Mouse (Mus musculus): ENCODE measurements around the gene Nanog. TPM values are rescaled to one million over a fixed set of nuclear protein-coding genes. Genes with fewer than 3 reads are reported as not detected.

Gene Nanog
- polyA plus RNA-seq (2012; rRNA removed), result 0.06 and 0.12 TPM in 2 replicates

DNA sequence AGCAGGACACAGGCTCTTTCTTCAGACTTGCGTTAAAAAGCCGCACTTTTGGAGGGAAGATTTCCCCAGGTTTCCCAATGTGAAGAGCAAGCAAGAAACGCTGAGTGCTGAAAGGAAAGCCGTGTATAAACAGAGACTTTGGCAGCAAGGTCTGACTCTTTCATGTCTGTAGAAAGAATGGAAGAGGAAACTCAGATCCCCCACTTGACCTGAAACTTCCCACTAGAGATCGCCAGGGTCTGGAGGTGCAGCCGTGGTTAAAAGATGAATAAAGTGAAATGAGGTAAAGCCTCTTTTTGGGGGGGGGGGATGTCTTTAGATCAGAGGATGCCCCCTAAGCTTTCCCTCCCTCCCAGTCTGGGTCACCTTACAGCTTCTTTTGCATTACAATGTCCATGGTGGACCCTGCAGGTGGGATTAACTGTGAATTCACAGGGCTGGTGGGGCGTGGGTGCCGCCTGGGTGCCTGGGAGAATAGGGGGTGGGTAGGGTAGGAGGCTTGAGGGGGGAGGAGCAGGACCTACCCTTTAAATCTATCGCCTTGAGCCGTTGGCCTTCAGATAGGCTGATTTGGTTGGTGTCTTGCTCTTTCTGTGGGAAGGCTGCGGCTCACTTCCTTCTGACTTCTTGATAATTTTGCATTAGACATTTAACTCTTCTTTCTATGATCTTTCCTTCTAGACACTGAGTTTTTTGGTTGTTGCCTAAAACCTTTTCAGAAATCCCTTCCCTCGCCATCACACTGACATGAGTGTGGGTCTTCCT, at the start of gene Nanog:
Nanog (plus strand) TSS at position 454 of the 765 bp plus-strand sequence.

Other genes with a start within 250 kb of the Nanog start
- gene Rimklb, start 208.7 kb upstream of the Nanog start, polyA plus RNA-seq (2012; rRNA removed), result 7.9 and 8.6 TPM in 2 replicates
- 75.9 and 116 TPM in 2 replicates for gene Mfap5, start 201.6 kb upstream of the Nanog start, polyA plus RNA-seq (2012; rRNA removed)
- 0.39 and 0.43 TPM in 2 replicates for gene Aicda, start 153.7 kb upstream of the Nanog start, polyA plus RNA-seq (2012; rRNA removed)
- gene Apobec1, start 105.0 kb upstream of the Nanog start, polyA plus RNA-seq (2012; rRNA removed), result 41.8 and 46.6 TPM in 2 replicates
- 0.12 TPM in 1 of 2 replicates, not detected in the other for gene Gdf3, start 97.4 kb upstream of the Nanog start, polyA plus RNA-seq (2012; rRNA removed)
- 0.34 and 0.73 TPM in 2 replicates for gene Dppa3, start 81.1 kb upstream of the Nanog start, polyA plus RNA-seq (2012; rRNA removed)
- gene Slc2a3, start 94.2 kb downstream of the Nanog start, polyA plus RNA-seq (2012; rRNA removed), result 18.9 and 20.5 TPM in 2 replicates
- gene Foxj2, start 112.4 kb downstream of the Nanog start, polyA plus RNA-seq (2012; rRNA removed), result 10.2 and 13.8 TPM in 2 replicates
- 4.0 and 6.7 TPM in 2 replicates for gene C3ar1, start 148.7 kb downstream of the Nanog start, polyA plus RNA-seq (2012; rRNA removed)
- gene Necap1, start 167.0 kb downstream of the Nanog start, polyA plus RNA-seq (2012; rRNA removed), result 9.5 and 11.3 TPM in 2 replicates
- 0.95 and 1.3 TPM in 2 replicates for gene Clec4a1, start 214.4 kb downstream of the Nanog start, polyA plus RNA-seq (2012; rRNA removed)
- 0.35 and 0.54 TPM in 2 replicates for gene Clec4a3, start 245.0 kb downstream of the Nanog start, polyA plus RNA-seq (2012; rRNA removed)

Measured in ovary, adult 2 months (tissue).